Mouse (Mus musculus) gastrocnemius, adult 2 months (tissue): ENCODE results near the gene Nr5a2. TPM values are rescaled to one million over a fixed set of nuclear protein-coding genes. Genes with fewer than 3 reads are reported as not detected.

Source experiments
- DNase-seq: peaks from one replicate; pipeline ENCODE4 v3.0.0; 2022
- H3K27ac ChIP-seq: fragments of 200-600 bp; 2 replicates; pipeline ENCODE4 v1.8.1; 2022; ENCODE audit warnings: mild to moderate bottlenecking
- H3K4me3 ChIP-seq: fragments of 200-600 bp; 2 replicates; pipeline ENCODE4 v1.8.1; 2022; ENCODE audit warnings: mild to moderate bottlenecking, moderate library complexity
- CTCF ChIP-seq: fragments of 200-600 bp; IDR thresholded peaks from 2 replicates; pipeline ENCODE4 v1.8.1; 2022; ENCODE audit warnings: antibody characterized with exemption, mild to moderate bottlenecking, moderate library complexity
- intact Hi-C: fragments of 180-260 bp; cut with DNase I; formaldehyde crosslinking; loops from one replicate; pipeline ENCODE4 v1.15.1; 2025
- total RNA-seq, 2 experiments: library from RNA; stranded (reverse); gene quantifications; 2 replicates each; pipeline ENCODE4 v1.2.3; 2021

Gene Nr5a2
- total RNA-seq, 2 experiments from 2014 or later: 0.11 to 0.26 TPM

GRCm38 (mm10) chr1:136958185-136958584 lies 2.1 kb downstream of the Nr5a2 start:
- H3K27ac ChIP-seq: no peak overlapping the region
- no peak for DNase-seq
- intact Hi-C loops: no loop called here
- no peak for TF ChIP-seq CTCF
- no peak overlapping the region for H3K4me3 ChIP-seq

- intact Hi-C loops: no loop called here
- H3K27ac ChIP-seq: no peak overlapping the region
Observed at GRCm38 (mm10) chr1:136957696-136958095, 2.6 kb downstream of the Nr5a2 start.

GRCm38 (mm10) chr1:136954108-136954494 lies 6.1 kb downstream of the Nr5a2 start:
- H3K4me3 ChIP-seq: no peak overlapping the region
- TF ChIP-seq CTCF: no peak
- H3K27ac ChIP-seq: no peak overlapping the region
- intact Hi-C loops: no loop called here
- DNase-seq: no peak

More at GRCm38 (mm10) chr1:136957696-136958095, 2.6 kb downstream of the Nr5a2 start:
- DNase-seq: no peak
- no peak overlapping the region for H3K4me3 ChIP-seq
- no peak for TF ChIP-seq CTCF

- TF ChIP-seq CTCF: no peak
- Histone ChIP-seq H3K27ac (no peak overlapping the region), H3K4me3 (peak overlapping the region; percentile 61)
- DNase-seq: no peak
- intact Hi-C loops: no loop called here
Observed at GRCm38 (mm10) chr1:136953444-136954107, 6.7 kb downstream of the Nr5a2 start.

DNA sequence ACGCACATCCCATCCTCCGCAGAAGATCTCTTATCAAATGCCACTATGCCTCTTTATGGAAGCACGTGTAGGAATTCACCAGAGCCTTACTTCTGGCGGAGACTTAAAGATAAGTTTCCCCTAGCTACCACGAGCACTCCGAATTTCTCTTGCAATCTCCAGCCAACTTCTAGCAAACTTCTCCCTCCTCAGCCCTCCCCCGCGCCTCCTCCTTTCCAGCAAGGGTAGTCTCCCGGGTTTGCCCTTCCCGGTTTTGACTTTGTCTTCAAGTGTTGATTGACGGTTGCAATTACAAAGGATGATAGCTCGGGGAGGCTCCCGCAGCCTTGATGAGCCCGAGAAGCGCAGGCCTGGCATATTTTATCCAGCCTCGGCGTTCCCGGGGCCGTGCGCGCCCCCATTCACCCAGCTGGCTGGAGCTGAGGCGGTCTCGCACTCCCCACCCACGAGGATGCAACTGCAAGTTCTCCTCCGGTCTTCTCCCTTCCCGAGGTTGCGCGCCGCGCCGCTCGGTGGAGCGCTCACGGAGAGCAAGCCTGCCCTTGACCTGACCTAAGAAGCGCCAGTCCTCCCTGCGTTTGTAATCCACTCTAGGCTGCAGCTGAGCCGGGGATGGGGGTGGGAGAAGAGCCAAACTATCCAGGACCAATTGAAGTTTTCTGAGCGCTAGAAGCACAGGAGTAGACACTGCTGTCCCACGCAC lies 7.5 kb downstream of the Nr5a2 start:
- Histone ChIP-seq H3K4me3 (peak overlapping the region; percentile 61), H3K27ac (no peak overlapping the region)
- DNase-seq: no peak
- TF ChIP-seq CTCF: no peak
- intact Hi-C loops: no loop called here

GRCm38 (mm10) chr1:136951946-136952531 lies 8.2 kb downstream of the Nr5a2 start:
- no peak for DNase-seq
- H3K27ac ChIP-seq: no peak overlapping the region
- no peak for TF ChIP-seq CTCF
- intact Hi-C loops: no loop called here
- H3K4me3 ChIP-seq: peak overlapping the region; percentile 61

GRCm38 (mm10) chr1:136951155-136951650 lies 9.0 kb downstream of the Nr5a2 start:
- intact Hi-C loops: no loop called here
- DNase-seq: no peak
- Histone ChIP-seq H3K4me3 (no peak overlapping the region), H3K27ac (no peak overlapping the region)
- TF ChIP-seq CTCF: no peak

DNA sequence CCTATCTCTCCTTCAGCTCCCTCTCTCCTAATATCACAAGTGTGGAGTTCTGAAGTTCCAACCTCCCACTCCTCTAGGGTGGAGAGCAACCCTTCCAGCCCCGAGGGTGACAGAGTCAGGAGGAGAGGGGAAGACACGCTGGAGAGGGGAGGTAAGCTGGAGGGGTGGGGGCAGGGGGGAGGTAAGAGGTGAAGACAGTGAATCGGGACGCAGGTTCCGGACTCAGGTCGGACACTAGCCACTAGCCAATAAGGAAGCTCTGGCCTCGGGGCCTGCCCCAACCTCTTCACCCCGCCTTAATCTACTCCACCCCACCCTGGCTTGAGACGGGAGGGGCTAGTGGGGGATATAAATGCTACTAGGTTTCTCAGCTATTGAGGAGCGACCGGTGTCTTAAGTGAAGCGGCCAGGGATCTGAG lies 10.9 kb downstream of the Nr5a2 start:
- TF ChIP-seq CTCF: no peak
- no peak for DNase-seq
- intact Hi-C loops: no loop called here
- Histone ChIP-seq H3K4me3 (peak overlapping the region; percentile 75), H3K27ac (0 out of 2 replicates have a peak overlapping the region, but pooled peaks have one; percentile 52)

- peak overlapping the region; percentile 75 for H3K4me3 ChIP-seq
- peak; percentile 47 for DNase-seq
- peak overlapping the region; percentile 52; the same call in 1 of the 2 replicates for H3K27ac ChIP-seq
- intact Hi-C loops: no loop called here
- TF ChIP-seq CTCF: no peak
Observed at GRCm38 (mm10) chr1:136948511-136949275, 11.6 kb downstream of the Nr5a2 start.

DNA sequence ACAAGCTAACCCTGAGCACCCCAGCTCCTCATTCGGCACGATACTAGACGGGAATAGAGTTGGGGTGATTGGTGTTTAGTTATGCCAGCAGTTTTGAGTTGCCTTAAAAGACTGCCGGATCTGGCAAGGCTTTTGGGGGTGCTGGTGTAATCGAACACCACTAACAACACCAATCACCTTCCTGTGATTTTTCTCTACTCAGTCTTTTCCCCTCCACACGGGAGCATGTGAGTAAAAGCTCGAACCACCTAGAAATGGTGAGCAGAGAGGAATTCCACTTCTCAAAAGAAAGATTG lies 12.2 kb downstream of the Nr5a2 start:
- intact Hi-C loops: no loop called here
- no peak for DNase-seq
- no peak overlapping the region for H3K27ac ChIP-seq
- peak overlapping the region; percentile 75 for H3K4me3 ChIP-seq
- no peak for TF ChIP-seq CTCF

DNA sequence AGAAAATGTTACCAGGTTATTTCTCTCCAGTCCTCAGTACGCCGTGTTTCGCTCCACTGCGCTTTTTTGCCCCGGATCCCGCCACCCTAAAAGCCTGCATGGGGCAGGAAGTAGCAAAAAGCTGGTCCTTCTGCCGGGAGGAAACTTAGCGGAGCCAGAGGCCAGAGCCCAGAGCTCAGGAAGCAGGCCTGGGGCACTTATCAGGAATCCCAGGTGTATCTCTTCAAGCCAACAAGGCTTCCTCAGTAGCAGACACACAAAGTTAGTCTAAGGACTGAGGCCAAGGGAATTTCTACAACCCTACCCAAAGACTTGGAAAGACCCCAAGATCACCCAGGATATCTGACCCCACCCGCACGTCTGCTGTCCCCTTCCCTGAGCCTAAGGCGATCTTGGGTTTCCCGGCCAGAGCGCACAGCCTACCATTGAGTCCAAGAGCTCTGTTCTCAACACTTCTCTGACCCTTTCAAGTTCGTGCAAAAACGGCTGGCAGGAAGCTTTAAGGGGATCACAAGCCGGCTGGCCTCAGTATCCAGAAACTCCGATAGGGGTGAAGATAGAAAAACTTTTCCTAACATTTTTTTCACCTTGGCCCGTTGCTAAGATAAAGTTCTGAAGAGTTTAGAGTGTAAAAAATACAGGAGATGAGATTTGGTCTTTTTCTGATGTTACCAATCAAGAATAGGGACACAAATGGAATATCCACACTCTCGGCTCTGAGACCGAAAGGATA lies 12.7 kb downstream of the Nr5a2 start:
- intact Hi-C loops: no loop called here
- no peak for TF ChIP-seq CTCF
- no peak for DNase-seq
- no peak overlapping the region for H3K27ac ChIP-seq
- peak overlapping the region; percentile 75 for H3K4me3 ChIP-seq

DNA sequence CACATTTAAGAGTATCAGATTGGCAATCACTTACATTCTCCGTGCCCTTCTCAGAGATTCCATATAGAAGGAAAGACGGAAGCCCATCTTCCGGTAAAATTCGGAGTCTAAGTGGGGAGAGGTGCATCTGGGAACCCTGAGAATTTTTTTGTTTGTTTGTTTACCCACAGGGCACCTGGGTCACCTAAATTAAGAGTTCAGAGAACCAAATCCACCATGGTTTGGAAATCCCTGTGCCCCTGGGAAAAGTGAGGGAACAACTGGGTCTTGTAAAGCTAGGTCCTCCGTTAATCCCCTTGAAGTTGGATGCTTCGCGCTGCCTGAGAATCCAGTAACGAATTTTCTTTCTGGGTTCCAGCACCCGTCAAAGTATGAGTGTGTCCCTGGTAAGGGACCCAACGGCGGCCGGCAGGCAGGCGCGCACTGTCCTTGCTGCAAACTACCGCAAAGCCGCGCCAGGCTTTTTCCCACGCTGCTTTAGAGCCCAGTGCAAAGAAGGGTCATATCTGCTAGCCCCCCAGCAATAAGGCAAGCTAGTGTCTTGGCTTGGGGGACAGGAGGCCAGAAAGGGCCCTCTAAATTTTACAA lies 13.3 kb downstream of the Nr5a2 start:
- peak overlapping the region; percentile 75 for H3K4me3 ChIP-seq
- H3K27ac ChIP-seq: no peak overlapping the region
- DNase-seq: no peak
- intact Hi-C loops: no loop called here
- no peak for TF ChIP-seq CTCF
